Mouse (Mus musculus): ENCODE data around the gene Ifi209. TPM values are rescaled to one million over a fixed set of nuclear protein-coding genes. Genes with fewer than 3 reads are reported as not detected.
"Not testable (repeated sequence)": the region's sequence is repeated elsewhere in the genome, so short reads cannot be mapped to it uniquely, and the experiment has no call there.

The Ifi209 gene
- 0.06 and 0.12 TPM in 2 replicates for polyA plus RNA-seq (2015; fragmentation: Nextera tagmentation; extraction: Ambion mirVana)

- not testable (repeated sequence) for H3K27ac ChIP-seq; H3K9me3 ChIP-seq; H3K4me2 ChIP-seq; H3K36me3 ChIP-seq; H3K9ac ChIP-seq; H3K4me1 ChIP-seq; ATAC-seq (ENCODE audit: insufficient number of reproducible peaks, insufficient read depth, low FRiP score, low TSS enrichment, low read depth); H3K27me3 ChIP-seq; H3K4me3 ChIP-seq
- 78% methylated on average over 2 of the region's 2 CpGs for WGBS
These were observed at the start of gene Ifi209 for GRCm38 (mm10) chr1:173630622-173631021. TSS of gene Ifi209 (plus strand) at chr1:173630917.

GRCm38 (mm10) chr1:173589698-173590097 is 41.0 kb upstream of the Ifi209 start:
- not testable (repeated sequence) for H3K9ac ChIP-seq; H3K4me3 ChIP-seq; H3K27me3 ChIP-seq; H3K36me3 ChIP-seq; H3K4me1 ChIP-seq; ATAC-seq (ENCODE audit: insufficient number of reproducible peaks, insufficient read depth, low FRiP score, low TSS enrichment, low read depth); H3K27ac ChIP-seq; H3K9me3 ChIP-seq; H3K4me2 ChIP-seq
- WGBS: 89% methylated on average over 2 of the region's 2 CpGs

GRCm38 (mm10) chr1:173598838-173599494 is 31.8 kb upstream of the Ifi209 start, which contains the start of gene Ifi213:
TSS of gene Ifi213 (minus strand) at chr1:173599274.
- WGBS: 77% methylated on average over 3 of the region's 3 CpGs

DNA sequence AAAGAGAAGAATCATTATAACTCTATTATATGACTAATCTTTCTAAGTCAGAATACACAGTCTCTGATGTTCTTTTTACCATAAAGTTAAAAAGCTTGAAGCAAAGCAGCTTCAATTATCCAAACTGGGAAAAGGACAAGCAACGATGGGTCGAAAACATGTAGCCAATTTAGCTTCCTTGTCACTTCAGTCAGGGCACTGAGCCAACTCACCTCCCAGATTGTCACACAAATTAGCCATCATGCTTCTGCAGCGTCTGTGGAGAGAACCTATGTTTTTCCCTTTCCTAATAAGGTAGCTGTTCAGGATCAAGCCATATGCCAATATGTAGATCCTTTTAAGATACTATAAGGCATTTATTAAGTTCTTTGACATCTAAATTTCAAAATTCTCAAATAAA is 20.4 kb upstream of the Ifi209 start:
- not testable (repeated sequence) for H3K4me1 ChIP-seq; H3K36me3 ChIP-seq; H3K4me2 ChIP-seq; ATAC-seq (ENCODE audit: insufficient number of reproducible peaks, insufficient read depth, low FRiP score, low TSS enrichment, low read depth); H3K9me3 ChIP-seq; H3K9ac ChIP-seq; H3K27me3 ChIP-seq; H3K27ac ChIP-seq; H3K4me3 ChIP-seq
- 76% methylated on average over 3 of the region's 3 CpGs for WGBS

More at GRCm38 (mm10) chr1:173598838-173599494, 31.8 kb upstream of the Ifi209 start, which contains the start of gene Ifi213:
- not testable (repeated sequence) for H3K27me3 ChIP-seq; H3K27ac ChIP-seq; H3K4me3 ChIP-seq; H3K9ac ChIP-seq; H3K36me3 ChIP-seq; H3K4me1 ChIP-seq; H3K9me3 ChIP-seq; H3K4me2 ChIP-seq; ATAC-seq (ENCODE audit: insufficient number of reproducible peaks, insufficient read depth, low FRiP score, low TSS enrichment, low read depth)

- not testable (repeated sequence) for H3K9me3 ChIP-seq; H3K36me3 ChIP-seq; ATAC-seq (ENCODE audit: insufficient number of reproducible peaks, insufficient read depth, low FRiP score, low TSS enrichment, low read depth); H3K4me2 ChIP-seq; H3K27me3 ChIP-seq; H3K9ac ChIP-seq; H3K27ac ChIP-seq; H3K4me1 ChIP-seq; H3K4me3 ChIP-seq
- WGBS: 84% methylated on average over 2 of the region's 2 CpGs
These were observed 8.5 kb upstream of the Ifi209 start for GRCm38 (mm10) chr1:173622216-173622615.

DNA sequence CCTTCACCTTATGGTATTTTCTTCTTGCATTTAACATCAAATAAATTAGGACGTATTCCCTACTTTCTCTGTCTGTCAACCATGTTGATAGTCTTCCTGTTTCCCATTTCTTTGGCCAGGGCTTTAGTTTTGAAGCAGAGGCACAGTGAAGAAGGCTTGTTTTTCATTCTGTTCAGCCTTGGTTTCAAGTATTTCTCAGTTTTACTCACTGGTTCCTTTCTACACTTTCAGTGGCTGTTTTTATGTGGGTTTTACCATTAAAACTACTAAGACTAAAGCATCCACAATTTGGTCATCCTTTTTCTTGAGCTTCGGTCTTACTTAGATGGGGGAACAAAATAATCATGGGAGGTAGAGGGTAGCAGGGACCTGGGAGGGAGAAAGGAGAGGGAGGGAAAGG is 6.7 kb upstream of the Ifi209 start:
- no peak overlapping the region for H3K4me2 ChIP-seq
- H3K9me3 ChIP-seq: no peaks in the 10 kb centered on the region
- no peak overlapping the region for H3K4me3 ChIP-seq
- H3K27ac ChIP-seq: no peak overlapping the region
- H3K27me3 ChIP-seq: no peaks in the 10 kb centered on the region
- no peak for ATAC-seq (ENCODE audit: insufficient number of reproducible peaks, insufficient read depth, low FRiP score, low TSS enrichment, low read depth)
- no peaks in the 10 kb centered on the region for H3K36me3 ChIP-seq
- WGBS: 87% methylated on average over 2 of the region's 2 CpGs
- no peak overlapping the region for H3K9ac ChIP-seq
- H3K4me1 ChIP-seq: no peaks in the 10 kb centered on the region

DNA sequence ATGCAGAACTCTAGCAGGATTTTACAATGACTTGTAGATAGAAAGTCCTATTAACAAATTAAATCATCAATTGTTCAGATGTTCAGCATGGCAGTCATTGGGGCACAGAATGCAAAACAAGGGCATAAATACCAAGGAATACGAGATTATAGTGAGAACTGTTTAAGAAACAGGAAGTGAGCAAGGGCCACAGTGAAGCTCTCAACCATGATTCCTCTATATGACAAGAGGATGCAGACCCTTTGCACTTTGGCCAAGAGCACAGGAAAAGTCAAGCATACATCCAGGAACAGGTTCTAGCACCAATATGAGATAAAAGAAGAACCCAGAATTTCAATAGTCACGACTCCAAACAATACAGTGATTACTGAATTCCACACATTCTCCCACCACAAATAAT is 4.0 kb upstream of the Ifi209 start:
- Histone ChIP-seq H3K9me3 (no peaks in the 10 kb centered on the region), H3K4me1 (no peaks in the 10 kb centered on the region), H3K27ac (no peak overlapping the region), H3K4me2 (no peak overlapping the region), H3K36me3 (no peaks in the 10 kb centered on the region), H3K9ac (no peak overlapping the region), H3K27me3 (no peaks in the 10 kb centered on the region), H3K4me3 (no peak overlapping the region)
- WGBS: 64% methylated on average over 2 of the region's 2 CpGs
- no peak for ATAC-seq (ENCODE audit: insufficient number of reproducible peaks, insufficient read depth, low FRiP score, low TSS enrichment, low read depth)

DNA sequence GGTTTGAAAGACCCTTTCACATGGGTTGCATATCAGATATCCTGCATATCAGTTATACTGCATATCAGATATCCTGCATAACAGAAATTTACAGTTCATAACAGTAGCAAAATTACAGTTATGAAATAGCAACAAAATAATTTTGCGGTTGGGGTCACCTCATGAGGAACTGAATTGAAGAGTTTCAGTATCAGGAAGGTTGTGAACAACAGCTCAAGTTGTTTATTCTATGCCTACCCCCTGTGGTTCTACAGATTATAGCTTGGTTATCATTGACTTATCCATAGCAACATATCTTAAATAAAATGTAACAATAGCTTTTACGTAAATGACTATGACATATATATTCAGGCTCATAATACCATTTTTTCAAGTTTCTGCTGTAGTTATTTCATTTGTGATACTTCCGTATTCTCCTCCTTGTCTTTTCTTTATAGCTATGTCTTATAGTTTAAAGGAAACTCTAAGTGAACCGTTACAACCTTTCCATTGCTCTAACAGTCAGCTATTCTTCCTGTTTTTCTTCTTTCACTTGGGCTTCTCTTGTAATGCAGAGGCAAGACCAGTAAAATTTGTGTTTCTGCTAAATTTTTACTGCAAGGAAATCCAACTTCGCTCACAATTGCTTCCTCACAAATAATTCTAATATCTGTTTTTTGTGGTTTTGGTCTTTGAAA is 3.4 kb downstream of the Ifi209 start:
- ATAC-seq (ENCODE audit: insufficient number of reproducible peaks, insufficient read depth, low FRiP score, low TSS enrichment, low read depth): no peak
- Histone ChIP-seq H3K4me2 (no peak overlapping the region), H3K9me3 (no peaks in the 10 kb centered on the region), H3K4me1 (no peaks in the 10 kb centered on the region), H3K9ac (no peak overlapping the region), H3K36me3 (no peaks in the 10 kb centered on the region), H3K27ac (no peak overlapping the region), H3K27me3 (no peaks in the 10 kb centered on the region), H3K4me3 (no peak overlapping the region)
- 88% methylated on average over 5 of the region's 5 CpGs for WGBS

- H3K4me2 ChIP-seq: no peak overlapping the region
- H3K4me1 ChIP-seq: no peaks in the 10 kb centered on the region
- WGBS: 74% methylated on average over 2 of the region's 2 CpGs
- no peak overlapping the region for H3K4me3 ChIP-seq
- H3K27me3 ChIP-seq: no peaks in the 10 kb centered on the region
- no peaks in the 10 kb centered on the region for H3K9me3 ChIP-seq
- no peak overlapping the region for H3K27ac ChIP-seq
- ATAC-seq (ENCODE audit: insufficient number of reproducible peaks, insufficient read depth, low FRiP score, low TSS enrichment, low read depth): no peak
- H3K36me3 ChIP-seq: no peaks in the 10 kb centered on the region
- no peak overlapping the region for H3K9ac ChIP-seq
These were observed 14.7 kb downstream of the Ifi209 start for GRCm38 (mm10) chr1:173645393-173645792.

DNA sequence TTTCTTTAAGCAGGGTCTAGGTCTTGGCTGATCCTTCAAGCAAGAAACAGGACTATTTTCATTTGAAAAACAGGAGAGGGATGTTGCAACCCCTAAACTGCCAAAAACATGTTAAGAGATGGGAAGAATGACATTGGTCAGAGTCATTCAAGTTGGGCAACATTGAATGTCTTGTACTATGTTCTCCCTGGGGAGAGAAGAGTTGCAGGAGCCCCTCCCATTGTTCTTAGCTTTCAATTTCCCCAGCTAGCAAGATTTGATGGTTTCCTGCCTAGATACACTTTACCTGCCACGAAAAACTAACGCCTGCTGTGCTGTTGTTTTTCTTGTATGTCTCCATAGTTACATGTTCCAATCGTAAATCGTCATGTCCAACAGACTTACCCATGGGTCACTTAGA is 27.3 kb downstream of the Ifi209 start:
- H3K4me2 ChIP-seq: no peak overlapping the region
- no peaks in the 10 kb centered on the region for H3K27me3 ChIP-seq
- no peak overlapping the region for H3K4me3 ChIP-seq
- no peaks in the 10 kb centered on the region for H3K9me3 ChIP-seq
- H3K9ac ChIP-seq: no peak overlapping the region
- WGBS: 87% methylated on average over 4 of the region's 4 CpGs
- no peaks in the 10 kb centered on the region for H3K4me1 ChIP-seq
- no peaks in the 10 kb centered on the region for H3K36me3 ChIP-seq
- H3K27ac ChIP-seq: no peak overlapping the region
- ATAC-seq (ENCODE audit: insufficient number of reproducible peaks, insufficient read depth, low FRiP score, low TSS enrichment, low read depth): no peak

DNA sequence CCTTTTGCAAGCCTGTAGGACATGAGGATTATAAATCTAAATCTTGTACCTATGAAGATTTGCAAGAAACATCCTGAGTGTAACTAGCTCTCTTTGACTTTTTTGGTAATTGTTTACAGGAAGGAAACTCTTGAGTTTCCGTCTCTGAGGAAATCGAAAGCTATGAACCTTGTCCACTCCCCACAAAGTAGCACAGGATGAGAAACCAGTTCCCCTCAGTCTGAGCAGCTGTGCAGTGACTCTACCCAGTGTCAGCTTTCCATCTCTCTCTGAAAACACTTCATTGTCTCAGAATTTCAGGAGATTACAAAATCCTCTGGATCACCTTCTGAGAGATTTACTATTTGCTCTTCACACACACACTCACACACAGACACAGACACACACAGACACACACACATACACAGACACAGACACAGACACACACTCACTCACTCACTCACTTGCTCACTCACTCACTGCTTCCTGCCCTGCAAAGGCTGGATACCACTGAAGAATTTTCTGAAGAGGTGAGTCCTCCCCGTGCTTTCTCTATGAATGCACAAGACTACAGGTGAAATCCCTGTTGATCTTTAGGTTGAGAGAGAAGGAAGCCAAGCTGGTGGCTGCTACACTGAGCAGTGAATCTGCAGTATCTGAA is 42.9 kb downstream of the Ifi209 start, which contains the start of gene Ifi208:
TSS of gene Ifi208 (plus strand) at position 218 of the 640 bp plus-strand sequence.
- H3K27me3 ChIP-seq; H3K9ac ChIP-seq; ATAC-seq (ENCODE audit: insufficient number of reproducible peaks, insufficient read depth, low FRiP score, low TSS enrichment, low read depth); H3K9me3 ChIP-seq; H3K4me2 ChIP-seq; H3K36me3 ChIP-seq; H3K27ac ChIP-seq; H3K4me3 ChIP-seq; H3K4me1 ChIP-seq: not testable (repeated sequence)
- 41% methylated on average over 3 of the region's 3 CpGs for WGBS

DNA sequence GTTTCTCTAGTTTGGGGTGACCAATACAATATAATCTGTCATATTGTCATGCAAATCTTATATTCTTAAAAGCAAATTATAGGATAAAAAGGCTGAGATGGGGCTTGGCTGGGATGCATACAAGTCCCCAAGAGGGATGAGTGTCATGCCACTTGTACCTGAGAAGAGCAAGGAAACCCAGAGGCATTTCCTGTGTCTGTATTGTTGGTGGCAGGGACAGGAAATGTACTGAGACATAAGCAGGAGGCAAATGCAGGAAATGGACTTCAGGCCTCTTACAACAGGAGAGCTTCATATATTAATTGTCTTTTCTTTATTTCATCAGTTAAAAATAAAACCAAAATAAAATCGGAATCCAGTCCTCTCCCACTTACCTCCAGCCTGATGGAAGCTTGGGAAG is 47.9 kb downstream of the Ifi209 start:
- ATAC-seq (ENCODE audit: insufficient number of reproducible peaks, insufficient read depth, low FRiP score, low TSS enrichment, low read depth): not testable (repeated sequence)

More for the DNA sequence above, 47.9 kb downstream of the Ifi209 start:
- not testable (repeated sequence) for H3K4me2 ChIP-seq, H3K4me3 ChIP-seq, H3K36me3 ChIP-seq, H3K9ac ChIP-seq, H3K4me1 ChIP-seq, H3K9me3 ChIP-seq, H3K27me3 ChIP-seq, H3K27ac ChIP-seq
- 76% methylated on average over 1 of the region's 1 CpGs for WGBS

Measured in embryonic facial prominence, embryonic 13.5 days (tissue).